Mouse (Mus musculus): ENCODE data around the gene Clba1. TPM values are rescaled to one million over a fixed set of nuclear protein-coding genes. Genes with fewer than 3 reads are reported as not detected.

Gene Clba1
- 19.1 and 22.5 TPM in 2 replicates for polyA plus RNA-seq (2012; rRNA removed)

DNA sequence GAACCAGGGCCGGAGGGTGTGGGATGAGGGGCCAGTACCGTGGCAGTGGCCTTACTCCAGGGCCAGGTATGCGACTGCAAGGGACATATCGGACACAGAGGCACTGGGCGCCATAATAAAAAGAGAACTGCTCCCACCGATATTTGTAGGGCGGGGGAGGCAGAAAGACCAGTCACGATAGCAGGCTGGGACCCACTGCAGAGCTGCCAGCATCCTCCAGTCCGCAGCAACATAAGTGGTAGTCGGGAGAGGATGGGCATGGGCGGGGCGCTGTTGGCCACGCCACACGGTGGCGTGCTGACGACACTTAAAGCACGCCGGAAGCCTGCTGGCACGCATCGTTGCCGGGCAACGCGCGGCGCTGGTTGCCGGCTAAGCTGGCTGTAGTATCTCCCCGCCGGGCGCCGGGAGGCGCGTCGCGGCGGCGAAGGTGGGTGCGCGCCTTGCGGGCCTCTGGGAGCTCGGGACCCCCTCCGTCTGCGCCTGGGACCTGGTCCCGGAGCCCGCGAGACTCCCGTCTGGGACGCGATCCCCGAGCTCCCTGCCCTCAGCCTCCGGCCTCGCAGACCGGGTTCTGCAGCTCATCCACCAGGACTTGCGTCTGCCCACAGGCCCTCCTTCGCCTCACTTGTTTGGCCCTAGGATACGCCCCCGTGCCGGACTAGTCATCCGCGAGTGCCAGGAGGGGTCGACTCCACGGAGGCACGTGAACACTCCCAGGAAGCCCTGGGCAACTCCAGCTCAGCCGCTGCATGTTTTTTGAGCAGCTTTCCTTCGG lies at the start of gene Clba1:
Gene Clba1, plus strand, starts transcription at position 351 of the 778 bp plus-strand sequence.
- Histone ChIP-seq H3K4me1 (ENCODE audit: control insufficient read depth, insufficient read depth, low read length) (peaks cover 13% of the 10 kb centered on the region; the same call in 1 of the 2 replicates), H3K36me3 (ENCODE audit: control insufficient read depth, insufficient read depth, low read length) (no peaks in the 10 kb centered on the region), H3K4me3 (ENCODE audit: insufficient read depth, low read depth, low read length) (peak within 1 kb of the TSS; percentile 88), H3K27ac (ENCODE audit: insufficient read depth, low read depth, low read length) (peak within 1 kb of the TSS; percentile 75), H3K27me3 (replicated peaks; ENCODE audit: control insufficient read depth, insufficient read depth, low read length) (no peaks in the 10 kb centered on the region)
- under 1% methylated on average over 63 of the region's 64 CpGs for WGBS
- TF ChIP-seq POLR2A (IDR thresholded peaks at IDR 0.05; ENCODE audit: low read depth, low read length) (no peak), CTCF (conservative IDR thresholded peaks at IDR 0.05; ENCODE audit: insufficient read depth, insufficient read length, low read depth, low read length) (peak; percentile 51)
- DNase-seq = peak; percentile 96

DNA sequence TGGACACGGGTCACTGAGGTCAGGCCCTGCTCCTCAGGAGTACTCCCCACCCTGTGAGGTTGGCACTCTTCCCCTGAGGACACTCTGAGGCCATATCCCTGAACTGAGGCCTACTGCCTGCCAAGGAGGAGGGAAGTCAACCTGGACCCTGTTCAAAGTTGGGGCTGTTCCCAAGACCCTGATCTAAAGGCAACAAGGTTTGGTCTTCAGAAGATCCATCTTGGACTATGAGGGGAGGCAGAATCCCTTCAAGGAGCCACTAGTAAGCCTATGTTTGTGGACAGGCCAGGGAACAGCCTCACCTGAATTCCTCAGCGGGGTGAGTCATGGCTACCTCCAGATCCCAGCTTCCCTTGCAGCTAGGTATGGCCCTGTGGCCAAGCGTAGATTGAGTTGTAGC lies 49.3 kb upstream of the Clba1 start:
- H3K36me3 ChIP-seq (ENCODE audit: control insufficient read depth, insufficient read depth, low read length) = no peaks in the 10 kb centered on the region
- H3K4me3 ChIP-seq (ENCODE audit: insufficient read depth, low read depth, low read length) = no peak overlapping the region
- WGBS = 91% methylated on average over 3 of the region's 3 CpGs
- H3K27ac ChIP-seq (ENCODE audit: insufficient read depth, low read depth, low read length) = no peak overlapping the region
- H3K27me3 ChIP-seq (replicated peaks; ENCODE audit: control insufficient read depth, insufficient read depth, low read length) = no peaks in the 10 kb centered on the region
- no peak for DNase-seq
- TF ChIP-seq POLR2A (IDR thresholded peaks at IDR 0.05; ENCODE audit: low read depth, low read length) (no peak), CTCF (conservative IDR thresholded peaks at IDR 0.05; ENCODE audit: insufficient read depth, insufficient read length, low read depth, low read length) (no peak)
- H3K4me1 ChIP-seq (ENCODE audit: control insufficient read depth, insufficient read depth, low read length) = no peaks in the 10 kb centered on the region

DNA sequence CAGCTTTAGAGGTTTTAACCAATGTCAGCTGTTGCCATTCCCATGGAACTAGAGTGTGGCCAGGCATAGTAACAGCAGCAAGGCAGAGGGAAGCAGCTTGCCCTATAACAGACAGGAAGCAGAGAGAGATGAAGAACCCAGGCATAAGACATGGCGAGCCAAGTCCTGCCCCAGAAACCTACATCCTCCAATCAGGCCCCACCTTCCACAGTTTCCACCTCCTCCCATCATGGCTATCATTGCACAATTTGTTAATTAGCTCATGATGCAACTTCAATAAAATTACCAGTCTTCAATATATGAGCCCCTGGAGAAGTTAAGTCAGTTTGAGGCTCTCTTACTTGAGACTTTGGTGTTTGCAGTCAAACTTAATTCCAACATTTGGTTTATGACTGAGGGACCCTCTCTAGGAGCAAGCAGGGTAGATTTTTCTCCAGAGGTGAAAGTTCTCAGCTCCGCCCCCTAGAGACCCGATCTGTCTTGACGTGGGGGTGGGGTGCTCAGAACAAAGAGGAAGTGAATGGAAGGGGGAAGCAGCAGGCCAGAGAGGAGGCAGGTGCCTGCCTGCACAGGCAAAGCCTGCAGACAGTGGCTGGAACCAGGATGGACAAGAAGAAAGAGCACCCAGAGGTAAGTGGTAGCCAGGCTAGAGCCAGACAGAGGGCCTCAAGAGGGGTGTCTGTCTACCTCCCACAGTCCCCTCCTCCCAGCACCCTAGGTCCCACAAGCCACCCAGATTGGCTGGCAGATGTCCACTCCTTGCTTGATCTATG lies 48.4 kb upstream of the Clba1 start, which contains the start of gene Pld4:
Gene Pld4, plus strand, starts transcription at position 502 of the 773 bp plus-strand sequence.
- no peak for TF ChIP-seq CTCF (conservative IDR thresholded peaks at IDR 0.05; ENCODE audit: insufficient read depth, insufficient read length, low read depth, low read length)
- TF ChIP-seq POLR2A (IDR thresholded peaks at IDR 0.05; ENCODE audit: low read depth, low read length) = no peak
- Histone ChIP-seq H3K27me3 (replicated peaks; ENCODE audit: control insufficient read depth, insufficient read depth, low read length) (no peaks in the 10 kb centered on the region), H3K36me3 (ENCODE audit: control insufficient read depth, insufficient read depth, low read length) (no peaks in the 10 kb centered on the region), H3K27ac (ENCODE audit: insufficient read depth, low read depth, low read length) (no peak within 1 kb of the TSS), H3K4me1 (ENCODE audit: control insufficient read depth, insufficient read depth, low read length) (no peaks in the 10 kb centered on the region), H3K4me3 (ENCODE audit: insufficient read depth, low read depth, low read length) (no peak within 1 kb of the TSS)
- DNase-seq = no peak
- WGBS = 41% methylated on average over 4 of the region's 4 CpGs

DNA sequence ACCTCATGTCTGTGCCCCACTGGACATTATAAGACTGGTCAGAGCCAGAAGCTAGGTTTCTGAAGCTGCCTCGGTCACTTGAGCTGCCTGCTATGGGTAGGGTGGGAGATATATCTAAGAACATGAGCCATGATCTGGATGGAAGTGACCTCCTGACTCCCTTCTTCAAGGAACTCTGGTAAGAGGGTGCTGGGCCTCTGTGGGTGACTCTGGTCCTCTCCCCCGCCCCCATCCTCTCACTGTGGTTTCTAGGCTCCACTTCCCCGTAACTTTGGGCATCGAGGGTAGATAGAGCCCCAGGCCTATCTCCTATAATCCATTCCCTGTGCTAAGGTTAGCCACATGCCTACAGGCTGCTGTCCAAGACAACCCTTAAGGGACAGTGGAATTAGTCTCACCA lies 47.3 kb upstream of the Clba1 start:
- WGBS = 93% methylated on average over 4 of the region's 4 CpGs
- no peak overlapping the region for H3K27ac ChIP-seq (ENCODE audit: insufficient read depth, low read depth, low read length)

DNA sequence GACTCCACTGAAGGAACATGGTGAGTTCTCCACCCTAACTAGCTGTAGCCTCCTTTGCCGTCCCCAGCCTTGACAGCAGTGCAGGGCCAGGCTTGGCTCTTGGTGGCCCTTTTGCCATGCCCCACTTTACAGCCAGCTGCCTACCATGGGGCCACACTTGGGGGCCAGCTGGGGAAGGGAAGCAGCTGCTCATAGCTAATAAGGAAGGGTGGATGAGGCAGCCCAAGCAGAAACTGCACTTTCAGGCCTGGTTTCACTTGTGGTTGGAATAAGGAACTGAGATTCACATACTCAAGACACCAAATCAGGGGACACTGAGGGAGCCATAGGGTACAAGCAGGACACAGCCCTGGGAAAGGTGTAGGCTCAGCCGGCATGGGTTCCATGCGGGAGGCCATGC lies 46.7 kb upstream of the Clba1 start:
- DNase-seq = no peak
- Histone ChIP-seq H3K27me3 (replicated peaks; ENCODE audit: control insufficient read depth, insufficient read depth, low read length) (no peaks in the 10 kb centered on the region), H3K4me3 (ENCODE audit: insufficient read depth, low read depth, low read length) (no peak overlapping the region), H3K4me1 (ENCODE audit: control insufficient read depth, insufficient read depth, low read length) (no peaks in the 10 kb centered on the region), H3K27ac (ENCODE audit: insufficient read depth, low read depth, low read length) (no peak overlapping the region), H3K36me3 (ENCODE audit: control insufficient read depth, insufficient read depth, low read length) (no peaks in the 10 kb centered on the region)
- TF ChIP-seq POLR2A (IDR thresholded peaks at IDR 0.05; ENCODE audit: low read depth, low read length) (no peak), CTCF (conservative IDR thresholded peaks at IDR 0.05; ENCODE audit: insufficient read depth, insufficient read length, low read depth, low read length) (no peak)
- WGBS = 83% methylated on average over 3 of the region's 3 CpGs

More for the DNA sequence above, 47.3 kb upstream of the Clba1 start:
- TF ChIP-seq CTCF (conservative IDR thresholded peaks at IDR 0.05; ENCODE audit: insufficient read depth, insufficient read length, low read depth, low read length) (no peak), POLR2A (IDR thresholded peaks at IDR 0.05; ENCODE audit: low read depth, low read length) (no peak)
- H3K27me3 ChIP-seq (replicated peaks; ENCODE audit: control insufficient read depth, insufficient read depth, low read length) = no peaks in the 10 kb centered on the region
- no peak for DNase-seq
- no peaks in the 10 kb centered on the region for H3K4me1 ChIP-seq (ENCODE audit: control insufficient read depth, insufficient read depth, low read length)
- H3K36me3 ChIP-seq (ENCODE audit: control insufficient read depth, insufficient read depth, low read length) = no peaks in the 10 kb centered on the region
- no peak overlapping the region for H3K4me3 ChIP-seq (ENCODE audit: insufficient read depth, low read depth, low read length)

DNA sequence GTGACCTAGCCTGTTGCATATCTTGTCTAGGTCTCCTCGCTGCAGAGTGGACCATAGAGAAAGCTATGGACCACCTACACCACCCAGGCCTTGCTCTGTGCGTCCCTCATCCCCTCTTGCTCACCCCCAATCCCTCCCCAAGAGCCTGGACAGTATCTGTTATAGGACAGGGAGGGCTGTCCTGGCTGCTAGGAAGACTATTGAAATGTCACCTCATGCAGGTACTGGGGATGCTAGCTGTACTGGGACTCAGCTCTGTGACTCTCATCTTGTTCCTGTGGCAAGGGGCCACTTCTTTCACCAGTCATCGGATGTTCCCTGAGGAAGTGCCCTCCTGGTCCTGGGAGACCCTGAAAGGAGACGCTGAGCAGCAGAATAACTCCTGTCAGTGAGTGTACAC lies 45.6 kb upstream of the Clba1 start:
- no peak overlapping the region for H3K27ac ChIP-seq (ENCODE audit: insufficient read depth, low read depth, low read length)
- no peaks in the 10 kb centered on the region for H3K36me3 ChIP-seq (ENCODE audit: control insufficient read depth, insufficient read depth, low read length)
- H3K4me1 ChIP-seq (ENCODE audit: control insufficient read depth, insufficient read depth, low read length) = no peaks in the 10 kb centered on the region
- DNase-seq = no peak
- 83% methylated on average over 4 of the region's 4 CpGs for WGBS
- no peak overlapping the region for H3K4me3 ChIP-seq (ENCODE audit: insufficient read depth, low read depth, low read length)
- TF ChIP-seq POLR2A (IDR thresholded peaks at IDR 0.05; ENCODE audit: low read depth, low read length) (no peak), CTCF (conservative IDR thresholded peaks at IDR 0.05; ENCODE audit: insufficient read depth, insufficient read length, low read depth, low read length) (no peak)
- H3K27me3 ChIP-seq (replicated peaks; ENCODE audit: control insufficient read depth, insufficient read depth, low read length) = no peaks in the 10 kb centered on the region

DNA sequence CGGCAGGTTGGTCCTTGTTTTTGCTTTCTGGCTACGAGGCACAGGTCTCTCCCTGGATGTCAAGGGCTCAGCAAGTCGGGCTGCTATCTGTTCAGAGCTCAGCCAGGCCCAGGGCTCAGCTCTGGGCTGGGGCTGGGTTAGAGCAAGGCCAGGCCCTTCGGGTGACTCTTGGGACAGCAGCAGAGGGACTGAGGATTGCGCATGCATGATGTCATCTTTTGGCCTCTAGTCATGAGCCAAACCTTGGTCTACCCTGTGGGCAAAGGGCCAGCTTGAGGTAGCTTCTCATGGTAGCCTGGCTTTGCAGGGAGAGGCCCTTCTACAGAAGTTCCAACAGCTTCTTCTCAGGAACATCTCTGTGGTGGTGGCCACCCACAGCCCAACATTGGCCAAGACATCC lies 44.6 kb upstream of the Clba1 start:
- WGBS = 85% methylated on average over 5 of the region's 5 CpGs
- H3K27ac ChIP-seq (ENCODE audit: insufficient read depth, low read depth, low read length) = no peak overlapping the region

More for the DNA sequence above, 44.6 kb upstream of the Clba1 start:
- Histone ChIP-seq H3K4me3 (ENCODE audit: insufficient read depth, low read depth, low read length) (no peak overlapping the region), H3K27me3 (replicated peaks; ENCODE audit: control insufficient read depth, insufficient read depth, low read length) (no peaks in the 10 kb centered on the region), H3K4me1 (ENCODE audit: control insufficient read depth, insufficient read depth, low read length) (no peaks in the 10 kb centered on the region), H3K36me3 (ENCODE audit: control insufficient read depth, insufficient read depth, low read length) (no peaks in the 10 kb centered on the region)
- TF ChIP-seq CTCF (conservative IDR thresholded peaks at IDR 0.05; ENCODE audit: insufficient read depth, insufficient read length, low read depth, low read length) (no peak), POLR2A (IDR thresholded peaks at IDR 0.05; ENCODE audit: low read depth, low read length) (no peak)
- no peak for DNase-seq
